Mouse (Mus musculus): Measurements from ENCODE around the gene Hist1h3c.
"Not testable (repeated sequence)": the region's sequence is repeated elsewhere in the genome, so short reads cannot be mapped to it uniquely, and the experiment has no call there.

Gene Hist1h3c

DNA sequence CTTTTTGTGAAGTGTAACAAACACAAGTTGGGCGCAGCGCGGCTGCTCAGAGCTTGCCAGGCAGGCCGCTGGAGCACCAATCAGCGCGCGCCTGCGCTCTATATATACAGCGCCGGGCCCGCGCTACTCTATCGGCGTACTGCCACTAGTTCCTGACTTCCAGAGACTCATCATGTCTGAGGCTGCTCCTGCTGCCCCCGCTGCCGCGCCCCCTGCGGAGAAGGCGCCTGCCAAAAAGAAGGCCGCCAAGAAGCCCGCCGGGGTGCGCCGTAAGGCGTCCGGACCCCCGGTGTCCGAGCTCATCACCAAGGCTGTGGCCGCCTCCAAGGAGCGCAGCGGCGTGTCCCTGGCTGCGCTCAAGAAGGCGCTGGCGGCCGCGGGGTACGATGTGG, 6.7 kb downstream of the Hist1h3c start, which contains the start of gene Hist1h1c:
TSS of gene Hist1h1c (plus strand) at position 132 of the 392 bp plus-strand sequence.
- peak; percentile 95 to 96 for DNase-seq

DNA sequence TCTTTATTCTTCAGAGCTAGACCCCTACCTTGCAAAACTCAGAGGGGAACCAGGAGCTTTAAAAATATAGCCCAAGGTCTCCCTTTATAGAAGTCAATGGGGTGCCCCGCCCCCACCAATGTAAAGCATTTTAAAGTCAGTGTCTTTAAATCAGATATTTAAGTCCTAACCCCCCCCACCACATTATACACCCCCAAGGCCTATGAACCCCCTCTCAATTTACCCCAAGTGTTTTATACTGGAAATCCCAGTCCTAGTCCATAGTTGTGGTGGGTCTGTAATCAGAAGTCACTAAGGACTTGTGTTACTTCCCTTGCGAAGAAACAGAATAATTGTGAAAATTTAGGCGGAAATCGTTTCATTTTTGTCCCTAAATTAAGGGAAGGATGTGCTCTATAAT, 7.4 kb downstream of the Hist1h3c start:
- no peak for DNase-seq

DNA sequence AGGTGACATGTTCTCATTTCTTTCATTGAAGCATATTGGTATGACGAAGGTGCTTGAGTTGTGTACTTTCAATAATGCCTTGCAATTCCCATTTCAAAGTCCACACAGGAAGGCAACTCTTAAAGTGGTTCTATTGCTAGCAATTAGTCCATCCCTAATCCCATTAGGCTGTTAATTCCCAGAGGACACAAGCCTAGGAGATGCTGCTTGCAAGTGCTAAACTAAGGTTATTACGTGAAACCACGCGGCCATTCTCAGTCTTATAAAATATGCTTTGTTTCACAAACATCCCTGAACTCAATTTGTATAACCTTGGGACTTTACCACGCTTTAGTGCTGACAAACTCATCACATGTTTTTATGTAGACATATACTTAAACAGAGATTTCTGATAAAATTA, 8.3 kb downstream of the Hist1h3c start:
- no peak for DNase-seq

DNA sequence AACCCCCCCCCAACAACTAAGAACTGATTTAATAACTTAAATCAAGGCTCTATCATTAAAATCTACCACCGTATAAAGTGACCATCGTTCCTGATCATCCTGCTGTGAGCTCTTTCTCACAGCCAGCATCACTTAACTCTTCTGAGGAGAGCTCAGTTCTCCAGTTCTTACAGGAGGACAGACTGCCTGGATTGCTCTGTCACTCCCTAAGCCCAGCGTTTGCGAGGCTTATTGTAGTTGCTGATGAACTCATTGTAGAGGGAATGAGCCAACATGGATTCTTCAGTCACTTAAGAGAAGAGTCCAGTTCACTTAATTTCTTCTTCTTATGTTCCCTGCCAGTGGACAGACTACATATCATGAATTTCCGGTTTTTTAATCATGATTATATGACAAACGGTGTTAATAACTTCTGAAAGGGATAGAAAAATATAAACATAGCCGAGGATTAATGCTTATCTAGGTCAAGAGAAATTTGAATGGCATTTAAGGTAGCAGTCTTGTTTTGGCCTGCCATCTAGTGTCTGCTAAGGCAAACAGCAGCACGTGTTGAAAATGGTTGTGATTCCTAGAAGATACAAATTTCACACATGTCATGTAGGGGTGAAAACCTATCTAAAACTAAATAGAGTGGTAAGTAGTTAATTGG, 13.1 kb downstream of the Hist1h3c start:
- peak in 1 of 2 experiments; percentile 60 for DNase-seq

DNA sequence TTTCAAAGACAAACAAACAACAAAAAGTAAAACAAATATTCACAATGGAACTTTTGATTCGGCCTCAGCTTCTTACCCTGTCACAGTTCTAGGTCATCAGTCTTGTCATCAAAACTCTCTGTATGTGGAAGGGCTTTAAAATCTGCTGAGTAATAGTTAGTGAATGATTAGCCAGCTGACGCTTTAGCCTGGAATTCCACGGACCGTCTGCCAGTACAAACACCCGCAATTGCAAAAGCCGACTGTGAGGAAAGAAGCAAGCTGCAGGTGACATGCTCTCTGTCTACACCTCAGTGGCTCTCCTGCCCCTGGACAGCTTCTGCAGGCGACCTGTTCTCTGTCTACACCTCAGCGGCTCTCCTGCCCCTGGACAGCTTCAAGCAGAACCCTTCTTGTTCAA, 14.9 kb downstream of the Hist1h3c start:
- peak in 1 of 2 experiments; percentile 52 for DNase-seq

DNA sequence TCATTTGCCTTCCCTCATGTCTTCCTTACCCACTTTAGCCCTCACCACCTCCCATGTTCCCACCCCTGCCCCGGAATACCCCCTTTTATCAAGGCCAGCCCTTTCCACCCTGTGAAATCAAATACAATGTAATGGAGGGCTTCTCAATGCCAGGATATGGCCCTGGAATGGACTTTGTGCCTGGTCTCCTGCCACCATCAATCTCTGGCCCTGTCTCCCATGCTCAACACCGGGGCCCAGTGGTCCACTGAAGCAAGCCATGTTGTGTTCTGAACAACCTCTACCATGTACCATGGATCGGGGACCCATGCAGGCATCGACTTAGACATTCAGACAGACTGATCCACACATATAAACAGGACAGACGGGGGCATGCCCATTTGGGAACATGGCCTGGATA, 15.7 kb downstream of the Hist1h3c start:
- no peak for DNase-seq

DNA sequence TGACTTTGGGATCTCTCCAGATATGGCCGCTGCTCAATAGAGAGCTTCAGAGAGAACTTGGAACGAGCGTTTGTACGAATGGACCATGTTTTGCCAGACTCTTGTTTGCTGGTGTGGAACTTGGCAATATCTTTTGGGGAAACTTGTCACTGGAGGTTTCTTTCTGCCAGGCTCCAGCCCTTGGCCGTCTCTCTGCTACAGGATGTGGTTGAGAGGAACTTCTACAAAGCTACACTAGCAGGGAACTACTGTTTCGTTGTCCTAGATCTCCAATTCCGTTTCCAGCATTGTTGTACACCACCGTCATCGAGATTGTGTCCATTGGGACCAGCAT, 16.2 kb downstream of the Hist1h3c start:
- no peak for DNase-seq

DNA sequence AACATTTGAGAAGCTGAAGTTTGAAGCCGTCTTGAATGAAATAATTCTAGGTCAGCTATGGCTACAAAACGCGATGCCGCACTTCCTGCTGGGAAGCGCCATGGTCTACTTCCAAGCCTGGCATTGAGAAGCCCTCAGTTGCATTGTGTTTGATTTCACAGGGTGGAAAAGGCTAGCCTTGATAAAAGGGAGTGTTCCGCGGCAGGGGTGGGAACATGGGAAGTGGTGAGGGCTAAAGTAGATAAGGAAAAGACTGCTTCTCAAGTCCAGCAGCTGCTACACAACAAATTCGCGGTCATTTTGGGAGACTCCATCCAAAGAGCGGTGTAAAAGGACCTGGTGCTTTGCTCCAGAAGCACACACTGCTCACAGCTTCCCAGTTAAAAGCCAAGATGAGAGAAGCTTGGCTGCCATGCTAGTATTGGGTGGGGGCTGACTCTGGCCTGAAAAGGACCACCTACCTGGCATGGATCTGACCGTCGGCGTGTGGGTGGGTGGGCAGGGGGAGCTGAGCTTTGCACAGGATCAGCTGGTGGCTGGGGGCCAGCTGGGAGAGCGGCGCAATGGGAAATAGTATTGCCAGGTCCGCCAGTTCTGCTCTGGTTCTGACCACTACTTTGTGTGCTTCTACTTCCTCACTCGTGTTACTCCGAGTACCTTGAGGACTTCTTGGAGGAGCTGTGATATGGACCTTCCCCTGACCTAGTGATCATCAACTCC, 16.8 kb downstream of the Hist1h3c start:
- no peak for DNase-seq

DNA sequence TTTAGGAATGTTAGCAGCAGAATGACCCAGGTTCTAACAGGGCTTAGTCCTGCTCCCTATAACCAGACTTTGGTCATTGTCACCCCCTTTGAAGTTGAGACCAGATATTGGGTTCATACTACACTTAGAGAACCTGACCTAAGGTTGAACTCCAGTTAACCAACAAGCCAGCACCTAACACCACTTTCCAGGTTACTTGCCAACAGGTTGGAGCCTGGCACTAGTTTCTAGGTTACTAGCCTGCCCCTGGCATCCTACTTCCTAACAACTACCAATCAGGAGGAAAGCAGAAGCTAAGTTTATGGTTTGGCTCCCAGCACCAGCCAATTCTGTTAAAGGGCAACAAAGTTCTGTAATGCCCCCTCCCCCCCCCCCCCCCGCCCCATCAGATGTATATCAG, 20.2 kb downstream of the Hist1h3c start:
- no peak for DNase-seq

DNA sequence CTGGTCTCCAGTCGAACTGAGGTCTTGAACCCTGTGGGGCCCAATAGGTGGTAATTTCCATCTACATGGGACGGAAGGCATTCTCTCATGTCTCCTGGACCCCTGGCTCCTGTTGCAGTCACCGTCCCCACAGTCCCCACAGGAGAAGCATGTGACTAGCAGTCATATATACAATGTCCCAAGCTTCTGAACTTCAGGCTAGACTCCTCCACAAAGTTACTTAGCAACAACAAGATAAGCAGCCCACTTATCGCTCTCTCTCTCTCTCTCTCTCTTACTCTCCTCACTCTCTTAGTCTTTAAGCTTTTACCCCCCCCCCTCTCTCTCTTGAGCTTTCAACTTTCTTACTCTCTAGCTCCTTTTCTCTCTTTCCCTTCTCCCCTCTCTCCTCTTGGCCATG, 21.2 kb downstream of the Hist1h3c start:
- DNase-seq, result no peak

DNA sequence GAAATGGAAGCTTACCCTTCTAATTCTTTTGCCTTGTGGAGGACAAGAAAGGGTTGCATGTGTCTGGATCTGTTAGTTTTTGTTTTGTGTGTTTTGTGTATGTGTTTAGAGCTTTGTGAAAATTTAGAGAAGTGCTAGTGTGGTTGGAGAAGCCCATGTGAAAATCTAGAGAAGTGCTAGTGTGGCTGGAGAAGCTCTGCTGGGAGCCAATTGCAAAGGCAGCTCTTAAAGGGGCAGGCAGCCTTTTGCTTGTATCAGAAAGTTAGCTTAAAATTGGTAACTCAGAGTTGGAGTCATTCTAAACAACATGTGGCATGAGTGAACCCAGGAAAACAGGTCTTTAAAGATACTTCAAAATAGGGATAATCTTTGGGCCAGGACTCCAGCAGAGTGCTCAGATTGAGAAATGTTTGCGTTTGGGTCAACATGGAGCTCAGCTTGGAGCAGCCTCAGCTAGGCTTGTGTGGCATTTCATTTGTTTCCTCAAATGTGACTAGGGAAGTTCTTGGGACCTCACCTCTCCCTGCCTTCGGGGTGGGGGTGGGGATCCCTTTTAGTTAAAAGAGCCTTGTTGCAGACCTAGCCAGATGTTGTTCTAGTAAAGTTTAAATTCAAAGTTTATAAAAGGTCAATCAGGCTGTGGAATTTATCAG, 27.7 kb downstream of the Hist1h3c start:
- not testable (repeated sequence) for DNase-seq

DNA sequence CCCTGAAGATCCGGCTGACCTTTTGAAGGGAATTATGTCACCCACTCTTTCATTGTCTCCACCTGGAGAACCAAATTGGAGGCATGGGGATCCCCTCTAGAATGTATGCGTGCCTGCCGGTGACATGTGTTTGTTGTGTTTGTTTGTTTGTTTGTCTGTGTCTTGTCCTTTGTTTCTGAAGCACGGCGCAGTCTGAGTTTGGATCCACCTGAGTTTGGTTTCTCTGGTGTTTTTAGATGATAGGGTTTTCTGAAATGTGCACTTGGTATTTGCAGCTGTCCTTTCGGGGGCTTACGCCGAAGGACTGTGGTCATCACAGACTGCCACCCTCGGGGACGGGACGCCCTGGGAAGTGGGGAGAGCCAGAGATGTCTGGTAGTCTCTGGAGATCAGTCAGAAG, 28.2 kb downstream of the Hist1h3c start:
- DNase-seq, result no peak

DNA sequence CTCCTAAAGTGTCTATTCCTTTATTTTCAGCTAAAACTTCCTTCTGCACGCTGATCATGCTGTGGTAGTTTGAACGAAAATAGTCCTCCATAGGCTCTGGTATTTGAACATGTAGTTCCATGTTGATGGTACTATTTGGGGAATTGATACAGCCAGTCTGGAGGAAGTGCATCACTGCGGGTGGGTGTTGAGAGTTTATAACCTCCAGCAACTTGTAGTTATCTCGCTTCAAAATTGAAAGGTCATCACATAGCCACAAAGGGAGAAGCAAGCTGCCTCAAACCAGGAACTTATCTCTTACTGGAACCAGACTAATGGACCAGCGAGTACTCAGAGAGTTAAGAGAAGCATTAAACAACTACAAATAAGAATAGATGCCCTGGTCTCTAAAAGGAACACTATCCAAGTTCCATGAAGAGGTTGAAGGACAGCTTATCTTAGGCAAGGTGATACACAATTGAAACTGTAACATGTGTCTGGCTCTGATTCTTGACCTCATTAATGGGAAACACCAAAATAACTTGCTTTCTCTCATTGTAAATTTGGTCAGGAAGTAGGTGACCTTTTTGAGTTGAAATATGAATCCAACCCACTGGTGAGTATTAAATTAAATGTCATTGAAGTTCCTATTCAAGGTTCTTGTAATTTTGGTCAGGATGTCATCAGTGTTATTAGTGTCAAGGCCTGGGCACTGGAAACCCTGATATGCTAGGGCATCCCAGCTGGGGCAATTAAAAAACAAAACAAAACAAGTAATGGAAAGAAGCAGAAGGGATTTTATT, 28.9 kb downstream of the Hist1h3c start:
- no peak for DNase-seq

DNA sequence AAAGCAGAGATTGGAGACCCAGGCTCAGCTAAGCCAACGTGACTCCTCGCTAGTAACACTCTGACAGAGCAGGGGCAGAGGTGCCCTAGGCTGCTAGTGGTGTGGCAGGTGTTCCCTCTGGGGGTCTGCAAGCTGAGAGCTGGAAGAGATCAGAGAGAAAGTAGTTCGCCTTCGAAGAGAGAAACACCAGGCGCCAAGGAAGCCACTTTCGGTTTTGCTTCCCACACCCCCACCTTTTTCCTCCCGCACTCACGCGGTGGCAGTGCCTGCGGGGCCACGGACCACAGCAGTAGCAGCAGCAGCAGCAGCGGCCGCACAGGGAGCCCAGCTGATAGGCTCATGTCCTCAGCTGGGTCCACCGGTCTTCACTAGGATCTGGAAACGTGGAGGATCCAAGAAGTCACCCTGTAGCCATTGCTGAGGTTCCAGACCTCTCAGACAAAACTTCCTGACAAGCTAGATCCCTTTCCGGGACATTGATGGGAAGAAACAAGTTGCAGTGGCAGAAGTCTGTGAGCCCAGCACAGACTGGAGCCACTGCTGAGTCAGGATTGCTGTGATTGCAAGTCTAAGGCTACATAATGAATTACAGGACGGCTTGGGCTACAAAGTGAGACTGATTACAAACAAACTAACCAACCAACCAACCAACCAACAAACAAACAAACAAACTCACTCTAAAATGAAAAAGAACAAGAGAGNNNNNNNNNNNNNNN, 34.9 kb downstream of the Hist1h3c start, which contains the start of gene Hfe:
TSS of gene Hfe (minus strand) at position 481 of the 716 bp plus-strand sequence.
- DNase-seq, result peak; percentile 65 to 69

DNA sequence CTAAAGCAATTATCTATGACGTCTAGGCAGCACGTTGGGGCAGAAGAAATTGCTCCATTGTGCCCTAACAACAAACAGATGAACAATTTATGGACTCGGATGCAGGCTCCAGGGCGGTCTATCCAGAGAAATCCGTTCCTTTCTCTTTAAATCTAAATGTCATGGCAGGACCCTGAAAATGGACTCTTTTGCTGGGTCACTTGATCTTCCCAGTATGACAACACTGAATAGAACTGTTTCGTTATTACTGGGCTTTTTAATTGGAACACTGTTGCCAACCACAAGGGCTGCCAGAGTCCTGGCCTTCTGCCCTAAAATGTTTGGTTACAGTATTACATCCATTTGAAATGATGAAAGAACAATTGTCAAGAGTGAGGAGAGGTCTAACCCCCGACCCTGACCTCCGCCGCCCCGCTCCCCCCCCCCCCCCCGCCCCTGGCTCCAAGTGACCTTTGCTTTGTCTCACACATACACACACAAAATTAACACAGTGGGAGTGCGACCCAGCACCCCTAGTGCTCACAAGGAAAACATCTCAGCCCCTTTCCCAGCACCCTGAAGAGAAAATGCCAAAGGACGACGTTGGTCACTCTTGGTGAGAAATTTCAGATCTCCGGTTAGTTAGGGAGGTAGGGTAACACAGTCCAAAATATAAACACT, 35.6 kb downstream of the Hist1h3c start:
- no peak for DNase-seq

DNA sequence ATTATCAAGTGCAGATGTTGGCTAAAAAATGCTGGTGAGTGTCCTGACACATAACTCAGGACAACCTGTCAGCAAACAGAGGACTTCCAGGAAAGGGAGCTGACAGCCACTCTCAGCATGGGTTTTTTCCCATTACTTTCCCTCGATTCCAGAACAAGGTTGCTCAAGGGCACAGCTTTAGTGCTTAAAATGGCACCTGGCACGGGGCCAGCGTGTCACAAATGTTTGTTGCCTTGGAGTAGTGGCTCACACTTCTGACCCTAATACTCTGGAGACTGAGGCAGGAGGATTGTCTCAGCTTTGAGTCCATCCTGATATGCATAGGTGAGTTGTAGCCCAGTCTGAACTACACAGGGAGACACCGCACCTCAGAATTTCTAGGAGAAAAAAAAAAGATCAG, 36.7 kb downstream of the Hist1h3c start:
- DNase-seq, result no peak

DNA sequence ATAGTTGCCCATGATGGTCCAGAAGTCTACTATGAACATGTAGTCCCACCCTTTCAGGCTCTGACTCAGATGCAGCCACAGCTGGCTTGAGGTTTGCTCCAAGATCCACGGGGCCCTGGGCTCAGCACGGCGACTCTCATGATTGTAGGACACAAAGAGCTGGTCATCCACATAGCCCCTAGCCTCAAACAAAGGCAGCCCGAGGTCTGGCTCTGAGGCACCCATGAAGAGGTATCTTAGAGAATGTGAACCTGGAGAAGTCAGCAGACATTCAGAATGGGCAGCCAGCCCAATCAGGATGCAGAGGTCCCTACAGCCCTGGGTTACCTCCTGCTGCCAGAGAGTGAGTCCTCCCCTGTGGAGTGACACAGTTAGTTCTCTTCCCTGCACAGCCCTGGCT, 37.4 kb downstream of the Hist1h3c start:
- no peak for DNase-seq

DNA sequence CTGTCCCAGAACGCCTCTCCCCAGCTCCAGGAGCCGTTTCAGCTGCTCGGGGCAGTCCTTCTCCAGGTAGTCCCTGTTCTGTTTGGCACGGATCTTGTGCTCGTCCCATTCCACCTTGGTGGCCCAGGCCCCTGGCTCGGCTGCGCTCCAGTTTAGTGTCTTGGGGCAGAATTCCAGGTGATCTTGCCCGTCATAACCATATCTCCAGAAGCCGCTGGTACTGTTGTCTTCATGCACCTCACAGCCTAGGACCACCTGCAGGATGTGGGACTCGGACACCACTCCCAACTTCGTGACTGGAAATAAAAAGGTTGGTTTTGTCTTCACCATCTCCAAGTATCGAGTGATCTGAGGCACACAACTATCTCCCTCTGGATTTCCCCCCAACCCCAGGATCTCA, 38.6 kb downstream of the Hist1h3c start:
- DNase-seq, result peak in 1 of 2 experiments; percentile 2

DNA sequence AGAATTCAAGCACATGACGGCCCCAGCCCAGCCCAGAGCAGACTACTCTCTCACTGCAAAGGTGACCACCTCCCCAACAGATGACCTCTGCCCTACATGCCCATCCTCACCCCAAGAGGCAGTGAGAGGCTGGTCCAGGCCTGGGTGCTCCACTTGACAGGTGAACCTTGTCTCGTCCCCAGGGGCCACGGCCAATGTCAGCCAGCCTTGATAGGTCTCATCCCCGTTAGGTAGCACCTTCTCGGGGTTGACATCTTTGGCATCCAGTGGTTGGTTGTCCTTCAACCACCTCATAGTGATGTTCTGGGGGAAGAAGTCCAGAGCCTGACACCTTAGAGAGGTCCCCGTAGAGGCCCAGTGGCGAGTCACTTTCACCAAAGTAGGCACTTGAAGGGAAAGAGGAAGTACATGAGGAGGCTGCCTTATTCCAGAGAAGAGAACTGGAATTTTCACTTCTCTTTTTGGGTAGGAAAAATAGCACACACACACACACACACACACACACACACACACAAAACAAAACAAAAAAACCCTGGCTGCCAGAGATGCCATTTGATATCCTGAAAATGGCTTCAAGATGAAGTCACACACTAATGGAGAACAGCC, 39.5 kb downstream of the Hist1h3c start:
- DNase-seq, result peak in 1 of 2 experiments; percentile 16

DNA sequence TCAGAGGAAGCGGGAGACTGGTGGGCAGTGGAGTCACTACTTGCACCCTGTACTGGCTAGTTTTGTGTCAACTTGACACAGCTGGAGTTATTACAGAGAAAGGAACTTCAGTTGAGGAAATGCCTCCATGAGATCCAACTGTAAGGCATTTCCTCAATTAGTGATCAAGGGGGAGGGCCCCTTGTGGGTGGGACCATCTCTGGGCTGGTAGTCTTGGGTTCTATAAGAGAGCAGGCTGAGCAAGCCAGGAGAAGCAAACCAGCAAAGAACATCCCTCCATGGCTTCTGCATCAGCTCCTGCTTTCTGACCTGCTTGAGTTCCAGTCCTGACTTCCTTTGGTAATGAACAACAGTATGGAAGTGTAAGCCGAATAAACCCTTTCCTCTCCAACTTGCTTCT, 42.6 kb downstream of the Hist1h3c start:
- peak in 1 of 2 experiments; percentile 4 for DNase-seq

DNA sequence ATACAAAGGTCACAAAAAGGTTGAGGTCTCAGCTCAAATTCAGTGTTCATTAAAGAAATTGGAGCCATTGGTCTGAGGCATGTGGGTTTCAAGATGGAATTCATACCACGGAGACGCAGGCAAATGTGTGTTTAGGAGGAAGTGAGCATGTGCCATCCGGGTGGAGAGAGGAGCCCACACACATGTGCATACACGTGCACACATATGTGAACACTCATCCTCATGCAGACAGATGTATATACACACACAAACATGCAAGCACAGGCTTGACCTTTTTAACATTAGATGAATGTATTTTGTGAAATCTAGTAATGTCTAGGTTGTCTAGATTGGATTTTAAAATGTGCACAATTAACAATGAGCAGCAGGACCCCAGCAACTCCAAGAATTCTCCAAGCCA, 43.2 kb downstream of the Hist1h3c start:
- no peak for DNase-seq

Data from lung, postnatal 4 days (tissue).